Mouse (Mus musculus) spleen, postnatal 36 days (tissue): ENCODE results near the gene Stx6.

Experiments used
- DNase-seq, 2 experiments: peaks; one replicate each; pipeline ENCODE4 v3.0.0; 2022; ENCODE audit warnings: low spot score in 2 of 2, mixed read lengths in 1 of 2

Gene Stx6

DNA sequence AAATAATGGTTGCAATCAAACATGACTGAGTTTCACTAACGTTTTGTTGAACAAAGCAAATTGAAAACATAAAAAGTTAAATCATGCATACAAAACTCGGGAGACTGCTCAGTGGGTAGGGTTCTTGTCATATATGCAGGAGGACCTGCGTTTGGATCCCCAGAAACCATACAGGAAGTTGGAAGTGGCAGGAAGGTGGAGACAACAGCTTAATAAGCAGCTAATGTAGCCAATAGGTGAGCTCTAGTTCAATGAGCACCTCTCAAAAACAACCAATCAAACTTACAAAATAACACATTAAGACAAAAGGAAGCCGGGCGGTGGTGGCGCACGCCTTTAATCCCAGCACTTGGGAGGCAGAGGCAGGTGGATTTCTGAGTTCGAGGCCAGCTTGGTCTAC, 95.8 kb downstream of the Stx6 start:
- DNase-seq: no peak
